Mouse (Mus musculus) heart, embryonic 12.5 days (tissue): ENCODE results near the gene Gucy2g. TPM values are rescaled to one million over a fixed set of nuclear protein-coding genes. Genes with fewer than 3 reads are reported as not detected.

Source experiments
- ATAC-seq: fragments of 200-750 bp; cut with Nextera tagmentation; 2 replicates; pipeline ENCODE4 v1.8.0; 2017; ENCODE audit warnings: moderate TSS enrichment, moderate library complexity; ENCODE audit not compliant: insufficient number of reproducible peaks, low FRiP score
- H3K27ac ChIP-seq: fragments of 300-500 bp; sonication (generic); 2 replicates; pipeline ENCODE4 v1.5.1; 2016; ENCODE audit warnings: mild to moderate bottlenecking, moderate library complexity; ENCODE audit not compliant: poor library complexity, severe bottlenecking
- H3K27me3 ChIP-seq: fragments of 300-500 bp; sonication (generic); replicated peaks from 2 replicates; pipeline ENCODE4 v1.6.1; 2016; ENCODE audit warnings: mild to moderate bottlenecking, moderate library complexity
- H3K36me3 ChIP-seq: fragments of 300-500 bp; sonication (generic); 2 replicates; pipeline ENCODE4 v1.6.1; 2016; ENCODE audit warnings: mild to moderate bottlenecking, moderate library complexity
- H3K4me1 ChIP-seq: fragments of 300-500 bp; sonication (generic); replicated peaks from 2 replicates; pipeline ENCODE4 v1.6.1; 2016; ENCODE audit warnings: mild to moderate bottlenecking
- H3K4me2 ChIP-seq: fragments of 300-500 bp; sonication (generic); 2 replicates; pipeline ENCODE4 v1.6.1; 2016; ENCODE audit warnings: mild to moderate bottlenecking, moderate library complexity
- H3K4me3 ChIP-seq: fragments of 300-500 bp; sonication (generic); 2 replicates; pipeline ENCODE4 v1.5.1; 2016; ENCODE audit warnings: mild to moderate bottlenecking
- H3K9ac ChIP-seq: fragments of 300-500 bp; sonication (generic); 2 replicates; pipeline ENCODE4 v1.6.1; 2016; ENCODE audit warnings: mild to moderate bottlenecking, moderate library complexity
- H3K9me3 ChIP-seq: fragments of 300-500 bp; sonication (generic); replicated peaks from 2 replicates; pipeline ENCODE4 v1.6.1; 2016; ENCODE audit warnings: mild to moderate bottlenecking, moderate library complexity
- WGBS: fragments of 180-500 bp; shearing (Covaris S2); methylation state at CpG from one replicate; pipeline ENCODE4 v1.1.7; 2016; 5-methylcytosine and 5-hydroxymethylcytosine counted together
- polyA plus RNA-seq: library from polyadenylated mRNA; unstranded; fragments of >200 nt; fragmentation: Nextera tagmentation; extraction: Ambion mirVana; gene quantifications from 2 replicates; pipeline ENCODE4 v1.2.1, GENCODE M21; 2016

The Gucy2g gene
- polyA plus RNA-seq, 1 experiment from 2014 or later: 0.04 TPM

- Histone ChIP-seq H3K4me2 (no peak overlapping the region), H3K27me3 (no peaks in the 10 kb centered on the region), H3K9ac (no peak overlapping the region), H3K9me3 (no peaks in the 10 kb centered on the region), H3K27ac (no peak overlapping the region), H3K4me3 (no peak overlapping the region), H3K4me1 (peaks cover 16% of the 10 kb centered on the region), H3K36me3 (no peaks in the 10 kb centered on the region)
- no peak for ATAC-seq
- 66% methylated on average over 12 of the region's 12 CpGs for WGBS
Measured at GRCm38 (mm10) chr19:55260389-55261184, 19.6 kb upstream of the Gucy2g start.

GRCm38 (mm10) chr19:55258514-55258913, 17.5 kb upstream of the Gucy2g start:
- Histone ChIP-seq H3K4me3 (no peak overlapping the region), H3K4me1 (peaks cover 24% of the 10 kb centered on the region), H3K36me3 (no peaks in the 10 kb centered on the region), H3K27ac (no peak overlapping the region), H3K9me3 (no peaks in the 10 kb centered on the region), H3K9ac (no peak overlapping the region), H3K27me3 (no peaks in the 10 kb centered on the region), H3K4me2 (no peak overlapping the region)
- ATAC-seq: no peak
- WGBS: 85% methylated on average over 5 of the region's 5 CpGs

- Histone ChIP-seq H3K9ac (no peak overlapping the region), H3K4me3 (no peak overlapping the region), H3K4me1 (peaks cover 26% of the 10 kb centered on the region), H3K4me2 (no peak overlapping the region), H3K27me3 (no peaks in the 10 kb centered on the region), H3K9me3 (no peaks in the 10 kb centered on the region), H3K27ac (no peak overlapping the region), H3K36me3 (no peaks in the 10 kb centered on the region)
- 53% methylated on average over 5 of the region's 5 CpGs for WGBS
- no peak for ATAC-seq
Measured at GRCm38 (mm10) chr19:55257656-55258375, 16.8 kb upstream of the Gucy2g start.

- no peak overlapping the region for H3K27ac ChIP-seq
- no peak overlapping the region for H3K4me3 ChIP-seq
- ATAC-seq: no peak
- 85% methylated on average over 9 of the region's 9 CpGs for WGBS
- no peak overlapping the region for H3K9ac ChIP-seq
- peaks cover 27% of the 10 kb centered on the region for H3K4me1 ChIP-seq
- no peaks in the 10 kb centered on the region for H3K9me3 ChIP-seq
- H3K4me2 ChIP-seq: no peak overlapping the region
- no peaks in the 10 kb centered on the region for H3K36me3 ChIP-seq
- no peaks in the 10 kb centered on the region for H3K27me3 ChIP-seq
Measured at GRCm38 (mm10) chr19:55256156-55256555, 15.1 kb upstream of the Gucy2g start.

GRCm38 (mm10) chr19:55254513-55255016, 13.5 kb upstream of the Gucy2g start:
- Histone ChIP-seq H3K4me2 (peak overlapping the region; percentile 94), H3K4me1 (peaks cover 27% of the 10 kb centered on the region), H3K27ac (peak overlapping the region; percentile 87; the same call in 1 of the 2 replicates), H3K9me3 (no peaks in the 10 kb centered on the region), H3K4me3 (peak overlapping the region; percentile 77), H3K36me3 (no peaks in the 10 kb centered on the region), H3K9ac (peak overlapping the region; percentile 83), H3K27me3 (no peaks in the 10 kb centered on the region)
- WGBS: 17% methylated on average over 5 of the region's 5 CpGs
- ATAC-seq: peak; percentile 49; the same call in 1 of the 2 replicates

GRCm38 (mm10) chr19:55253570-55254441, 12.8 kb upstream of the Gucy2g start:
- Histone ChIP-seq H3K36me3 (no peaks in the 10 kb centered on the region), H3K9ac (peak overlapping the region; percentile 83), H3K4me1 (peaks cover 21% of the 10 kb centered on the region), H3K9me3 (no peaks in the 10 kb centered on the region), H3K4me2 (peak overlapping the region; percentile 94), H3K27me3 (0 out of 2 replicates have a peak, but pooled peaks cover 4% of the 10 kb centered on the region), H3K4me3 (peak overlapping the region; percentile 77), H3K27ac (peak overlapping the region; percentile 87)
- under 1% methylated on average over 32 of the region's 32 CpGs for WGBS
- ATAC-seq: peak; percentile 78

GRCm38 (mm10) chr19:55253239-55253569, 12.2 kb upstream of the Gucy2g start:
- 0 out of 2 replicates have a peak, but pooled peaks have one; percentile 2 for ATAC-seq
- peak overlapping the region; percentile 87; the same call in 1 of the 2 replicates for H3K27ac ChIP-seq

GRCm38 (mm10) chr19:55251383-55252124, 10.5 kb upstream of the Gucy2g start, which contains the start of gene Acsl5:
TSS of gene Acsl5 (plus strand) at chr19:55251938.
- no peak within 1 kb of the TSS for H3K9ac ChIP-seq
- WGBS: 85% methylated on average over 9 of the region's 9 CpGs
- ATAC-seq: no peak
- no peaks in the 10 kb centered on the region for H3K36me3 ChIP-seq
- H3K9me3 ChIP-seq: no peaks in the 10 kb centered on the region
- no peak within 1 kb of the TSS for H3K27ac ChIP-seq
- peak within 1 kb of the TSS; percentile 94 for H3K4me2 ChIP-seq
- H3K4me3 ChIP-seq: no peak within 1 kb of the TSS
- H3K4me1 ChIP-seq: peaks cover 14% of the 10 kb centered on the region; the same call in 1 of the 2 replicates
- H3K27me3 ChIP-seq: 0 out of 2 replicates have a peak, but pooled peaks cover 4% of the 10 kb centered on the region

More at GRCm38 (mm10) chr19:55253239-55253569, 12.2 kb upstream of the Gucy2g start:
- H3K4me1 ChIP-seq: peaks cover 19% of the 10 kb centered on the region
- H3K36me3 ChIP-seq: no peaks in the 10 kb centered on the region
- 3% methylated on average over 9 of the region's 9 CpGs for WGBS
- H3K9ac ChIP-seq: peak overlapping the region; percentile 83
- H3K4me3 ChIP-seq: peak overlapping the region; percentile 77
- 0 out of 2 replicates have a peak, but pooled peaks cover 4% of the 10 kb centered on the region for H3K27me3 ChIP-seq
- H3K9me3 ChIP-seq: no peaks in the 10 kb centered on the region
- peak overlapping the region; percentile 94 for H3K4me2 ChIP-seq

- H3K4me1 ChIP-seq: peaks cover 17% of the 10 kb centered on the region
- H3K27ac ChIP-seq: no peak overlapping the region
- H3K9ac ChIP-seq: no peak overlapping the region
- 70% methylated on average over 5 of the region's 5 CpGs for WGBS
- H3K4me3 ChIP-seq: no peak overlapping the region
- ATAC-seq: no peak
- H3K9me3 ChIP-seq: no peaks in the 10 kb centered on the region
- no peak overlapping the region for H3K4me2 ChIP-seq
- 0 out of 2 replicates have a peak, but pooled peaks cover 4% of the 10 kb centered on the region for H3K27me3 ChIP-seq
- H3K36me3 ChIP-seq: no peaks in the 10 kb centered on the region
Measured at GRCm38 (mm10) chr19:55250451-55250850, 9.4 kb upstream of the Gucy2g start.

- ATAC-seq: no peak
- Histone ChIP-seq H3K27me3 (0 out of 2 replicates have a peak, but pooled peaks cover 4% of the 10 kb centered on the region), H3K9ac (no peak overlapping the region), H3K4me1 (peaks cover 19% of the 10 kb centered on the region), H3K4me2 (no peak overlapping the region), H3K27ac (no peak overlapping the region), H3K9me3 (no peaks in the 10 kb centered on the region), H3K36me3 (no peaks in the 10 kb centered on the region), H3K4me3 (no peak overlapping the region)
- WGBS: 44% methylated on average over 9 of the region's 9 CpGs
Measured at GRCm38 (mm10) chr19:55247991-55248520, 7.0 kb upstream of the Gucy2g start.
